Mouse (Mus musculus): ENCODE measurements around the gene Ppp1r21.

DNA sequence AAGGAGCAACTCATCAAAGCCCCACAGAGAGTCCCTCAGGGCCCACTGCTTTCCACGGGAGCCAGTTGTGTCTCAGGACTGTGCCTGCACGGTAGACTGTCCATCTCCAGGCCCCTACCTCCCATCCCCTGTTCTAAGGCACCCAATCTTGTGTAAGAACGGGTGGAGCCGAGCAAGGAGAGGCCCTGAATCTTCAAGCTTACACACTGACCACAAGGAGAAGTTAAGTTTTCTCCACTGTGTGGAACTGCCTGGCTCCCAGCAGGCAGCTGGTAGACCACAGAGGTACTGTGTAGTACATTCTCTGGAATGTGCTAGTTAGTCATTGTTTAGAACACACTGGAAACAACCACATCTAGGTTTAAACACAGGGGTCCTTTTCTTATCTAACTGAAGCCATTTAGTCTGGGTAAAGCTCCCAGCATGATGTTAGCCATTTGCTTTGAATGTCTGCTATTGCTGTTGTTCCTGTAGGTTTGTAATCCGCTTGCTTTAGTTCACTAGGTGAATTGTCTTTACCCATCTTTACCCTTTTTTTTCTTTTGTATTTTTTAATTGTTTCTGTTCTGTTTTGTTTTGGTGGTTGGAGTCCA is 31.7 kb upstream of the Ppp1r21 start:
- TF ChIP-seq MAZ (IDR thresholded peaks at IDR 0.05; ENCODE audit: low read depth, low read length) (no peak), ZC3H11A (IDR thresholded peaks at IDR 0.05; ENCODE audit: low read depth, low read length) (no peak), CTCF (conservative IDR thresholded peaks at IDR 0.05 in 1 of 2, IDR thresholded peaks at IDR 0.05 in 1 of 2; ENCODE audit: low read depth in 2 of 2, low read length in 2 of 2) (no peak), POLR2A (IDR thresholded peaks at IDR 0.05; ENCODE audit: low read depth, low read length) (no peak), CHD2 (IDR thresholded peaks at IDR 0.05; ENCODE audit: low read length) (no peak), BHLHE40 (IDR thresholded peaks at IDR 0.05; ENCODE audit: low read depth, low read length) (no peak), MAFK (IDR thresholded peaks at IDR 0.05; ENCODE audit: insufficient replicate concordance, low read length) (no peak), CHD1 (IDR thresholded peaks at IDR 0.05; ENCODE audit: low read depth, low read length) (no peak), MYC (IDR thresholded peaks at IDR 0.05; ENCODE audit: low read depth, low read length) (no peak)

All from CH12.LX (cell line).